Mouse (Mus musculus): ENCODE results near the gene Pou2f1. TPM values are rescaled to one million over a fixed set of nuclear protein-coding genes. Genes with fewer than 3 reads are reported as not detected.

Pou2f1 gene
- polyA plus RNA-seq, 1 experiment from 2014 or later, result 27.9 TPM

- Histone ChIP-seq H3K4me2 (ENCODE audit: low read length) (no peak overlapping the region), H3K36me3 (ENCODE audit: control insufficient read depth, insufficient read depth, low read length) (peaks cover 53% of the 10 kb centered on the region)
Observed at GRCm38 (mm10) chr1:165875520-165876284, 126.8 kb downstream of the Pou2f1 start.

DNA sequence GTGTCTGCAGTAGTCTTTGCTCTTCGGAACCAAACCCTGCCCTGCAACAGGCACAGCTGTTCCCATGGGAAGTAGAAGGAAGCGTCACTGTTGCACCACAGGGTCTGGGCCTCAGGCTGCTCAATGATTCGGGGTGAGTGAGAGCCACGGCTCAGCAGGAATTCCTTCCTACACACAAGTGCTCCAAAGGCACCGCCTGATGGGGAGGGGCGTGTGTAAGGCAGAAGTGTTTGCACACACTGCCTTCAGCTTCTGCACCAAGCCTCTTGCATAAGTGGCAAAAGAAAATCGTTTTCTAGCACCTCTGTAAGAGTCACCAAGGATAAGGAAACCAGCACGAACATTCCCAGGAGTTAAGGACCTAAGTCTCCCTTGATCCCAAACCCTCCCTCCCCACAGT lies 127.8 kb downstream of the Pou2f1 start:
- H3K4me2 ChIP-seq (ENCODE audit: low read length), result no peak overlapping the region
- H3K4me3 ChIP-seq (replicated peaks; ENCODE audit: low read depth, low read length), result no peak overlapping the region
- no peaks in the 10 kb centered on the region for H3K27me3 ChIP-seq (ENCODE audit: control insufficient read depth, insufficient read depth, low read length)
- H3K9ac ChIP-seq (replicated peaks; ENCODE audit: low read length), result no peak overlapping the region
- DNase-seq (no peak), ATAC-seq (ENCODE audit: low FRiP score, low TSS enrichment) (no peak)
- 53% methylated on average over 8 of the region's 8 CpGs for WGBS
- peaks cover 54% of the 10 kb centered on the region for H3K36me3 ChIP-seq (ENCODE audit: control insufficient read depth, insufficient read depth, low read length)
- no peaks in the 10 kb centered on the region for H3K4me1 ChIP-seq (ENCODE audit: control insufficient read depth, insufficient read depth, low read length)
- H3K27ac ChIP-seq (replicated peaks; ENCODE audit: low read depth, low read length), result no peak overlapping the region
- no peaks in the 10 kb centered on the region for H3K9me3 ChIP-seq (ENCODE audit: control insufficient read depth, low read length)

More at GRCm38 (mm10) chr1:165875520-165876284, 126.8 kb downstream of the Pou2f1 start:
- DNase-seq (no peak), ATAC-seq (ENCODE audit: low FRiP score, low TSS enrichment) (no peak)
- no peak overlapping the region for H3K27ac ChIP-seq (replicated peaks; ENCODE audit: low read depth, low read length)
- H3K4me3 ChIP-seq (replicated peaks; ENCODE audit: low read depth, low read length), result no peak overlapping the region
- no peaks in the 10 kb centered on the region for H3K9me3 ChIP-seq (ENCODE audit: control insufficient read depth, low read length)
- H3K27me3 ChIP-seq (ENCODE audit: control insufficient read depth, insufficient read depth, low read length), result no peaks in the 10 kb centered on the region
- H3K4me1 ChIP-seq (ENCODE audit: control insufficient read depth, insufficient read depth, low read length), result no peaks in the 10 kb centered on the region
- WGBS, result 89% methylated on average over 6 of the region's 6 CpGs
- no peak overlapping the region for H3K9ac ChIP-seq (replicated peaks; ENCODE audit: low read length)

DNA sequence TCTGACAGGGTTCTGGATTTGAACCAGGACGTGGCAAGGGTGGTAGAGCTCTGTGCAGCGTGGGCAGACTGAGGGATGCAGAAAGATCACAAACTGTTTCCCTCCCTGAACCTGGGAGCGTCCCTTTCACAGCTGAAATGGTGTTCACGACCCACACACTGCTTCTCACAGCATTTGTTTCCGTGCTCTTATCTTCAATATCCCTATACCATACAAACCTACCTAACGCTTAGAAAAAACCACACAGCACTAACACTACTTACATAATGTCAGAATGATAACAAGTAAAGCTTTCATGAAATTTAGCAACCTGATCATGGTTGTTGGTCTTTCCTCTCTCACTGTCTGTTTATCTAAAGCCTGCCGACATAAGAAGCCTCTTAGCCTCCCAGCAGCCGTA lies 133.8 kb downstream of the Pou2f1 start:
- H3K27me3 ChIP-seq (ENCODE audit: control insufficient read depth, insufficient read depth, low read length), result no peaks in the 10 kb centered on the region
- H3K9me3 ChIP-seq (ENCODE audit: control insufficient read depth, low read length), result no peaks in the 10 kb centered on the region
- H3K27ac ChIP-seq (replicated peaks; ENCODE audit: low read depth, low read length), result no peak overlapping the region
- ATAC-seq (ENCODE audit: low FRiP score, low TSS enrichment) (no peak), DNase-seq (no peak)
- H3K4me3 ChIP-seq (replicated peaks; ENCODE audit: low read depth, low read length), result no peak overlapping the region
- peaks cover 20% of the 10 kb centered on the region for H3K36me3 ChIP-seq (ENCODE audit: control insufficient read depth, insufficient read depth, low read length)
- no peak overlapping the region for H3K9ac ChIP-seq (replicated peaks; ENCODE audit: low read length)
- 0 out of 2 replicates have a peak, but pooled peaks cover 6% of the 10 kb centered on the region for H3K4me1 ChIP-seq (ENCODE audit: control insufficient read depth, insufficient read depth, low read length)
- no peak overlapping the region for H3K4me2 ChIP-seq (ENCODE audit: low read length)
- WGBS, result 92% methylated on average over 8 of the region's 8 CpGs

GRCm38 (mm10) chr1:165866630-165867280 lies 135.7 kb downstream of the Pou2f1 start:
- Histone ChIP-seq H3K27me3 (ENCODE audit: control insufficient read depth, insufficient read depth, low read length) (no peaks in the 10 kb centered on the region), H3K36me3 (ENCODE audit: control insufficient read depth, insufficient read depth, low read length) (peaks cover 20% of the 10 kb centered on the region), H3K9ac (replicated peaks; ENCODE audit: low read length) (no peak overlapping the region), H3K4me1 (ENCODE audit: control insufficient read depth, insufficient read depth, low read length) (0 out of 2 replicates have a peak, but pooled peaks cover 6% of the 10 kb centered on the region), H3K4me3 (replicated peaks; ENCODE audit: low read depth, low read length) (no peak overlapping the region), H3K4me2 (ENCODE audit: low read length) (no peak overlapping the region), H3K9me3 (ENCODE audit: control insufficient read depth, low read length) (no peaks in the 10 kb centered on the region), H3K27ac (replicated peaks; ENCODE audit: low read depth, low read length) (no peak overlapping the region)
- WGBS, result 82% methylated on average over 5 of the region's 5 CpGs
- no peak for ATAC-seq (ENCODE audit: low FRiP score, low TSS enrichment)
- DNase-seq, result no peak

DNA sequence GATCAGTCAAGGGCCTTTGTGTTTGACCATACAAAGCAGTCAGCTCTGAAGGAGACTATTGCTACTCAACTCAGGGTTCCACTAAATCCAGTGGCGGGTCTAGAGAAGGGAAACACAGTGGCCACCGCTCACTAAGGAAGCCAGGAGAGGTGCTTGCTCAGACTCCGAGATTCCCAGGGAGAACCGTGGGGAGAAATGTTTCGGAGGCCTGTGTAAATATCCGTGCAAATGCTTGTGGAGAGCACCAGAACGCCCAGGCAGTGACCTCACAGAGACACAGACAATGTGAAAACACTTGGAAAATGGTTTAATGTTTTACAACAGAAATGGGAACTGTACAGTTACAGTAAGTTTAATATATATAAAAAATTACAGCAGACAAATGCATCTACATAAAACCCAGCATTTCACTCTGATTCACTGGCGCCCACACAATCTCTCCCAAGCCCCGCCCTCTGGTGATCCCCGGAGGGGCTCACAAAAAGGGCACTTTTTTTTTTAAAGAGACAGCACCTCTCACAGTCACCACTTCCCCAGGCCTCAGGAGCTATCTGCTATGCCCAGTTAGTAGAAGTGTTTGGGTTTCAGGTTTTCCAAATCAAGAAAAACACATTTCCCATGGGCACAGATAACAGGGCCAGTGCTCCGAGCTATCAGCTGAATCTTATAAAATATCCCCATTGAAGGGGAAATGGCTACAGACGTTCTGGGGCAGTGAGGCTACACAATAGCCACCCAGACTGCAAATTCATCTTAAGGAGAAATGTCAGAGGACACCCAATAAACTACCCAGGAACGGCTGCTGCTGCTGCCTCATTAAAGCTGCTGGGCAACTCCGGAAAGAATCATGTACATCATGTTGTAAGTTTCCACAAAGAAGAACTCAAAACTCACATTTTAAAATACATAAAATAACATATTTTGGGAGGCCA lies 137.3 kb downstream of the Pou2f1 start:
- 48% methylated on average over 14 of the region's 14 CpGs for WGBS
- DNase-seq, result no peak

DNA sequence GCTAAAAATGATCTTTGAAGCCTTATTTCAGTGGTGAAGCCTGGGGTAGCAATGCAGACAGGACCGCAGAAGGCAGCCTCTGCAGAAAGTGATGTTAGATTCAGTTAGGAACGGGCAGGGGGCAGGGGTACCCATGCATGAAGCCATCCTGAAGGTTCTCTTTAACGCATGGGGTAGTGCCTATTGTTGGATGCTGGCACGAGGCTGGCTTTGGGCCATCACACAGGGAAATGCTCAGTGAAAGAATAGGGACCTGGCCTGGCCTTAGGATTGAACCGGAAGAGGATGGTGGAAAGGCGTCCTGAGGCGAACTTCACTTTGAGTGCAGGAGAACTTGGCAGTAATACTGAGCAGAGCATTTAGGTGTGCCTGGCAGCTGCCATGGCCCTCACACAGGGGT lies 140.4 kb downstream of the Pou2f1 start:
- Histone ChIP-seq H3K9ac (replicated peaks; ENCODE audit: low read length) (no peak overlapping the region), H3K27me3 (ENCODE audit: control insufficient read depth, insufficient read depth, low read length) (no peaks in the 10 kb centered on the region), H3K9me3 (ENCODE audit: control insufficient read depth, low read length) (no peaks in the 10 kb centered on the region), H3K36me3 (ENCODE audit: control insufficient read depth, insufficient read depth, low read length) (0 out of 2 replicates have a peak, but pooled peaks cover 5% of the 10 kb centered on the region), H3K4me2 (ENCODE audit: low read length) (no peak overlapping the region), H3K27ac (replicated peaks; ENCODE audit: low read depth, low read length) (no peak overlapping the region), H3K4me1 (ENCODE audit: control insufficient read depth, insufficient read depth, low read length) (0 out of 2 replicates have a peak, but pooled peaks cover 6% of the 10 kb centered on the region), H3K4me3 (replicated peaks; ENCODE audit: low read depth, low read length) (no peak overlapping the region)
- DNase-seq (no peak), ATAC-seq (ENCODE audit: low FRiP score, low TSS enrichment) (no peak)
- WGBS, result 50% methylated on average over 7 of the region's 7 CpGs

More for the DNA sequence above, 137.3 kb downstream of the Pou2f1 start:
- H3K27ac ChIP-seq (replicated peaks; ENCODE audit: low read depth, low read length), result no peak overlapping the region
- no peak overlapping the region for H3K9ac ChIP-seq (replicated peaks; ENCODE audit: low read length)
- H3K27me3 ChIP-seq (ENCODE audit: control insufficient read depth, insufficient read depth, low read length), result no peaks in the 10 kb centered on the region
- no peaks in the 10 kb centered on the region for H3K9me3 ChIP-seq (ENCODE audit: control insufficient read depth, low read length)
- H3K4me2 ChIP-seq (ENCODE audit: low read length), result no peak overlapping the region
- 0 out of 2 replicates have a peak, but pooled peaks cover 6% of the 10 kb centered on the region for H3K4me1 ChIP-seq (ENCODE audit: control insufficient read depth, insufficient read depth, low read length)
- H3K36me3 ChIP-seq (ENCODE audit: control insufficient read depth, insufficient read depth, low read length), result peaks cover 14% of the 10 kb centered on the region
- no peak overlapping the region for H3K4me3 ChIP-seq (replicated peaks; ENCODE audit: low read depth, low read length)
- no peak for ATAC-seq (ENCODE audit: low FRiP score, low TSS enrichment)

DNA sequence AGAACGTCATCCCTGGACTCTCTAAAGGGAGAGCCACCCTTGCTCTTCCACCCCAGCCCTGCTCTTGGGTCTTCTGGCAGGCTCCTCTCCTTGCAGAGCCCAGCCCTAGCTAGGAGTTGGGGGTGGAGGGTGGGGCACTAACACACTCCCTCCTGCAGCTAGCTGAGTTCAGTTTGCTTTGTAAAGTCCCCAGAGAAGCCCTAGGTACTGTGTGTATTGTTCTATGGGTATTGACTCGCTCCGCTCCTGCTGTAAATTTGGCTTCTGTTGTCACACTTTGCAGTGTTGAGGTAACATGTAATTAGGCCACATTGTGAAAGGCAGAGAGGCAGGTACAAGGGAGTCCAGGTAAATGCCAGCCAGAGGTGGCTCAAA lies 141.3 kb downstream of the Pou2f1 start:
- WGBS, result 81% methylated on average over 3 of the region's 3 CpGs
- 0 out of 2 replicates have a peak, but pooled peaks cover 2% of the 10 kb centered on the region for H3K36me3 ChIP-seq (ENCODE audit: control insufficient read depth, insufficient read depth, low read length)
- no peak for ATAC-seq (ENCODE audit: low FRiP score, low TSS enrichment)
- no peak overlapping the region for H3K4me3 ChIP-seq (replicated peaks; ENCODE audit: low read depth, low read length)
- DNase-seq, result no peak
- H3K9me3 ChIP-seq (ENCODE audit: control insufficient read depth, low read length), result no peaks in the 10 kb centered on the region
- H3K27ac ChIP-seq (replicated peaks; ENCODE audit: low read depth, low read length), result no peak overlapping the region
- H3K4me1 ChIP-seq (ENCODE audit: control insufficient read depth, insufficient read depth, low read length), result 0 out of 2 replicates have a peak, but pooled peaks cover 6% of the 10 kb centered on the region
- H3K9ac ChIP-seq (replicated peaks; ENCODE audit: low read length), result no peak overlapping the region
- H3K4me2 ChIP-seq (ENCODE audit: low read length), result no peak overlapping the region
- H3K27me3 ChIP-seq (ENCODE audit: control insufficient read depth, insufficient read depth, low read length), result no peaks in the 10 kb centered on the region

Measured in midbrain, embryonic 14.5 days (tissue).